Mouse (Mus musculus): Measurements from ENCODE around the gene Lrrc27. TPM values are rescaled to one million over a fixed set of nuclear protein-coding genes. Genes with fewer than 3 reads are reported as not detected.

Gene Lrrc27
- total and polyA plus RNA-seq, 3 experiments: 0.54 to 1.3 TPM; not detected in 1

DNA sequence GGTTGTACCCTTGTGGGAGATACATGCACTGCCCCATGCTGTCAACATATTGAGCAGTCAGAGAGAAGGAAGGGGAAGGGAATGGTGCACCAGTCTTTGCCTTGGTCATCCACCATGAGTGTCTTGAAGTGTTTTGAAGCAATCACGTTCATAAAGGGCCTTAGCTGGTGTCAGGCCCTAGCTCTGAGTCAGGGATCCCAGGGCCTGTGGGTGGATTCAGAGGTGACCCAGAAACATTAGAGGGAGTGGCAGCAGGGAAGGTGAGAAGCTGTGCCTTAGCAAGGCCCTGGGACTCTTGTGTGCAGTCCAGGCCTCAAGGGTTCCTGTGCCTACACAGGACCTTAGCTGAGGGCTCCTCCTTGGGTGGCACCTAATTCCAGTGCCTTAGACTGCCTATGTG is 11.3 kb downstream of the Lrrc27 start:
- no peaks in the 10 kb centered on the region for H3K79me2 ChIP-seq (ENCODE audit: control insufficient read depth, insufficient read depth, low read length, poor library complexity)
- no peak overlapping the region for H3K9ac ChIP-seq (ENCODE audit: control insufficient read depth, low read depth, low read length, poor library complexity, severe bottlenecking)
- no peak overlapping the region for H3K27ac ChIP-seq (ENCODE audit: control insufficient read depth, low read depth, low read length)
- H3K36me3 ChIP-seq (ENCODE audit: control insufficient read depth in 1 of 2, insufficient read depth in 2 of 2, low read length in 2 of 2): no peaks in the 10 kb centered on the region
- H3K27me3 ChIP-seq (ENCODE audit: control insufficient read depth in 1 of 2, insufficient read depth in 2 of 2, low read length in 2 of 2): peaks cover 0 to 4% of the 10 kb centered on the region in 2 experiments; a peak in 1 of 4 replicates
- no peak for DNase-seq (ENCODE audit: low read depth, low spot score)
- H3K4me3 ChIP-seq (ENCODE audit: control insufficient read depth in 1 of 2, insufficient read depth in 1 of 2, low read depth in 2 of 2, low read length in 2 of 2): no peak overlapping the region
- TF ChIP-seq POLR2A (IDR thresholded peaks at IDR 0.05; ENCODE audit: control insufficient read depth in 1 of 2, insufficient read depth in 1 of 2, low read depth in 1 of 2, low read length in 2 of 2, poor library complexity in 1 of 2) (no peak), CTCF (IDR thresholded peaks at IDR 0.05 in 2 of 3, conservative IDR thresholded peaks at IDR 0.05 in 1 of 3; ENCODE audit: control insufficient read depth in 1 of 3, insufficient read depth in 1 of 3, low read depth in 2 of 3, low read length in 3 of 3, poor library complexity in 1 of 3, severe bottlenecking in 1 of 3) (no peak), POLR2AphosphoS2 (IDR thresholded peaks at IDR 0.05; ENCODE audit: low read length) (no peak)
- no peaks in the 10 kb centered on the region for H3K4me1 ChIP-seq (ENCODE audit: control insufficient read depth in 1 of 2, insufficient read depth in 2 of 2, low read length in 2 of 2)
- no peaks in the 10 kb centered on the region for H3K9me3 ChIP-seq (replicated peaks; ENCODE audit: insufficient read depth, low read length)

DNA sequence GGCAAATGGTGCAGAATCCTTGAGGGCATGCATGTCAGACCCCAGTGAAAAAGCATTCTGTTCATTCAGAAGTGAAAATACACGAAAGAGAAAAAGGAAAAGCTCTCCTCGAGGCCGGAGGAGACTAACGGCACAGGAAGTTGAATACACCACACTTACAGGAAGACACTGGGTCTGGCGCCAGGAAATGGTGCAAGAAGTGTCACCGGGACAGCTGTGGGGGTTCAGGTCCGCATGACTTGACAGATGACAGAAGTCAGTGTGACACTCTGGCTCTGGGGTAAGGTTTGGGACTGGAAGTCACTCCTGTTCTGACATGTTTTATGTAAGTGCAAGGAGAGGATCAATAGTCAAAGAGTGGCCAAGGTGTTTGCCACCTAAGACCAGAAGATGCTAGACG is 11.9 kb downstream of the Lrrc27 start:
- no peak for DNase-seq (ENCODE audit: low read depth, low spot score)
- Histone ChIP-seq H3K27me3 (ENCODE audit: control insufficient read depth in 1 of 2, insufficient read depth in 2 of 2, low read length in 2 of 2) (peaks cover 0 to 4% of the 10 kb centered on the region in 2 experiments; a peak in 1 of 4 replicates), H3K4me1 (ENCODE audit: control insufficient read depth in 1 of 2, insufficient read depth in 2 of 2, low read length in 2 of 2) (no peaks in the 10 kb centered on the region), H3K79me2 (ENCODE audit: control insufficient read depth, insufficient read depth, low read length, poor library complexity) (no peaks in the 10 kb centered on the region), H3K4me3 (ENCODE audit: control insufficient read depth in 1 of 2, insufficient read depth in 1 of 2, low read depth in 2 of 2, low read length in 2 of 2) (no peak overlapping the region), H3K9ac (ENCODE audit: control insufficient read depth, low read depth, low read length, poor library complexity, severe bottlenecking) (no peak overlapping the region), H3K36me3 (ENCODE audit: control insufficient read depth in 1 of 2, insufficient read depth in 2 of 2, low read length in 2 of 2) (no peaks in the 10 kb centered on the region), H3K27ac (ENCODE audit: control insufficient read depth, low read depth, low read length) (no peak overlapping the region), H3K9me3 (replicated peaks; ENCODE audit: insufficient read depth, low read length) (no peaks in the 10 kb centered on the region)
- TF ChIP-seq MXI1 (IDR thresholded peaks at IDR 0.05; ENCODE audit: low read depth, low read length): no peak
- TF ChIP-seq SIN3A (IDR thresholded peaks at IDR 0.05; ENCODE audit: low read length): no peak
- no peak for TF ChIP-seq TCF12 (IDR thresholded peaks at IDR 0.05; ENCODE audit: low read depth, low read length)
- no peak for TF ChIP-seq ZC3H11A (IDR thresholded peaks at IDR 0.05; ENCODE audit: low read depth, low read length)
- no peak for TF ChIP-seq POLR2AphosphoS5 (IDR thresholded peaks at IDR 0.05; ENCODE audit: borderline replicate concordance, low read depth, low read length)
- TF ChIP-seq CHD1 (IDR thresholded peaks at IDR 0.05; ENCODE audit: low read depth, low read length): no peak
- no peak for TF ChIP-seq ZKSCAN1 (IDR thresholded peaks at IDR 0.05; ENCODE audit: low read depth, low read length)
- no peak for TF ChIP-seq RAD21 (IDR thresholded peaks at IDR 0.05; ENCODE audit: low read depth, low read length)
- TF ChIP-seq EP300 (IDR thresholded peaks at IDR 0.05; ENCODE audit: low read depth in 1 of 2, low read length in 2 of 2): no peak
- no peak for TF ChIP-seq UBTF (IDR thresholded peaks at IDR 0.05; ENCODE audit: borderline replicate concordance, insufficient read depth, low read depth, low read length)
- TF ChIP-seq MYB (IDR thresholded peaks at IDR 0.05; ENCODE audit: low read depth, low read length): no peak
- TF ChIP-seq CTCF (IDR thresholded peaks at IDR 0.05 in 2 of 3, conservative IDR thresholded peaks at IDR 0.05 in 1 of 3; ENCODE audit: control insufficient read depth in 1 of 3, insufficient read depth in 1 of 3, low read depth in 2 of 3, low read length in 3 of 3, poor library complexity in 1 of 3, severe bottlenecking in 1 of 3): no peak
- no peak for TF ChIP-seq NELFE (IDR thresholded peaks at IDR 0.05; ENCODE audit: low read depth, low read length)

- H3K79me2 ChIP-seq (ENCODE audit: control insufficient read depth, insufficient read depth, low read length, poor library complexity): no peaks in the 10 kb centered on the region
- H3K4me3 ChIP-seq (ENCODE audit: control insufficient read depth in 1 of 2, insufficient read depth in 1 of 2, low read depth in 2 of 2, low read length in 2 of 2): no peak overlapping the region
- peaks cover 0 to 4% of the 10 kb centered on the region in 2 experiments; a peak in 1 of 4 replicates for H3K27me3 ChIP-seq (ENCODE audit: control insufficient read depth in 1 of 2, insufficient read depth in 2 of 2, low read length in 2 of 2)
- TF ChIP-seq CTCF (IDR thresholded peaks at IDR 0.05 in 2 of 3, conservative IDR thresholded peaks at IDR 0.05 in 1 of 3; ENCODE audit: control insufficient read depth in 1 of 3, insufficient read depth in 1 of 3, low read depth in 2 of 3, low read length in 3 of 3, poor library complexity in 1 of 3, severe bottlenecking in 1 of 3) (no peak), MEF2A (IDR thresholded peaks at IDR 0.05; ENCODE audit: extremely low read depth, insufficient replicate concordance, low read depth, low read length, poor library complexity, severe bottlenecking) (no peak), CHD1 (IDR thresholded peaks at IDR 0.05; ENCODE audit: low read depth, low read length) (no peak), MAFK (IDR thresholded peaks at IDR 0.05; ENCODE audit: borderline replicate concordance, low read depth, low read length) (no peak), MAZ (IDR thresholded peaks at IDR 0.05; ENCODE audit: low read depth, low read length) (no peak), GABPA (IDR thresholded peaks at IDR 0.05; ENCODE audit: low read depth, low read length) (no peak), BHLHE40 (IDR thresholded peaks at IDR 0.05; ENCODE audit: borderline replicate concordance, low read depth, low read length) (no peak), TBP (IDR thresholded peaks at IDR 0.05; ENCODE audit: low read depth, low read length) (no peak), POLR2AphosphoS5 (IDR thresholded peaks at IDR 0.05; ENCODE audit: borderline replicate concordance, low read depth, low read length) (no peak)
- H3K9ac ChIP-seq (ENCODE audit: control insufficient read depth, low read depth, low read length, poor library complexity, severe bottlenecking): no peak overlapping the region
- H3K36me3 ChIP-seq (ENCODE audit: control insufficient read depth in 1 of 2, insufficient read depth in 2 of 2, low read length in 2 of 2): no peaks in the 10 kb centered on the region
- no peak overlapping the region for H3K27ac ChIP-seq (ENCODE audit: control insufficient read depth, low read depth, low read length)
- no peaks in the 10 kb centered on the region for H3K4me1 ChIP-seq (ENCODE audit: control insufficient read depth in 1 of 2, insufficient read depth in 2 of 2, low read length in 2 of 2)
- DNase-seq (ENCODE audit: low read depth, low spot score): no peak
- H3K9me3 ChIP-seq (replicated peaks; ENCODE audit: insufficient read depth, low read length): no peaks in the 10 kb centered on the region
Observed at GRCm38 (mm10) chr7:139226416-139226815, 13.6 kb downstream of the Lrrc27 start.

Data from MEL (cell line).